Mouse (Mus musculus) adrenal gland, postnatal 36 days (tissue): ENCODE data around the gene Pgpep1. TPM values are rescaled to one million over a fixed set of nuclear protein-coding genes. Genes with fewer than 3 reads are reported as not detected.

Experiments
- DNase-seq, 2 experiments: peaks; one replicate each; pipeline ENCODE4 v3.0.0; 2021; ENCODE audit warnings: mixed read lengths in 1 of 2
- total RNA-seq, 2 experiments: library from RNA; stranded (reverse); gene quantifications; 2 replicates each; pipeline ENCODE4 v1.2.3; 2021

The Pgpep1 gene
- total RNA-seq, 2 experiments from 2014 or later = 138 to 139 TPM

- DNase-seq = peak; percentile 94 to 97
These were observed 450 bp downstream of the Pgpep1 start for GRCm38 (mm10) chr8:70659604-70660272.

- DNase-seq = no peak
These were observed 1.1 kb downstream of the Pgpep1 start for GRCm38 (mm10) chr8:70658897-70659603.

- peak; percentile 77 to 86 for DNase-seq
These were observed 2.4 kb downstream of the Pgpep1 start for GRCm38 (mm10) chr8:70657739-70658138.

GRCm38 (mm10) chr8:70657214-70657613, 3.0 kb downstream of the Pgpep1 start:
- DNase-seq = no peak

GRCm38 (mm10) chr8:70656193-70656790, 3.9 kb downstream of the Pgpep1 start:
- DNase-seq = no peak

- no peak for DNase-seq
These were observed 4.7 kb downstream of the Pgpep1 start for GRCm38 (mm10) chr8:70655469-70655868.

- DNase-seq = no peak
These were observed 6.1 kb downstream of the Pgpep1 start for GRCm38 (mm10) chr8:70654121-70654520.

GRCm38 (mm10) chr8:70653226-70653625, 7.0 kb downstream of the Pgpep1 start:
- DNase-seq = peak; percentile 78 to 80

- no peak for DNase-seq
These were observed 9.8 kb downstream of the Pgpep1 start for GRCm38 (mm10) chr8:70650351-70650750.

GRCm38 (mm10) chr8:70649324-70649723, 10.9 kb downstream of the Pgpep1 start:
- peak; percentile 91 to 92 for DNase-seq

- DNase-seq = no peak
These were observed 11.3 kb downstream of the Pgpep1 start for GRCm38 (mm10) chr8:70648921-70649320.

- peak in 1 of 2 experiments; percentile 38 for DNase-seq
These were observed 12.1 kb downstream of the Pgpep1 start for GRCm38 (mm10) chr8:70648164-70648442.

GRCm38 (mm10) chr8:70647343-70648163, 12.6 kb downstream of the Pgpep1 start:
- peak; percentile 43 to 53 for DNase-seq

- peak; percentile 68 to 80 for DNase-seq
These were observed 13.4 kb downstream of the Pgpep1 start for GRCm38 (mm10) chr8:70646775-70647174.

- DNase-seq = no peak
These were observed 13.8 kb downstream of the Pgpep1 start for GRCm38 (mm10) chr8:70646369-70646768.

GRCm38 (mm10) chr8:70645501-70646224, 14.5 kb downstream of the Pgpep1 start:
- peak; percentile 75 to 80 for DNase-seq

- no peak for DNase-seq
These were observed 16.1 kb downstream of the Pgpep1 start for GRCm38 (mm10) chr8:70644065-70644464.

- DNase-seq = no peak
These were observed 17.2 kb downstream of the Pgpep1 start for GRCm38 (mm10) chr8:70643019-70643418.

GRCm38 (mm10) chr8:70638752-70639151, 21.4 kb downstream of the Pgpep1 start:
- no peak for DNase-seq

- no peak for DNase-seq
These were observed 23.4 kb downstream of the Pgpep1 start for GRCm38 (mm10) chr8:70636838-70637237.

- DNase-seq = no peak
These were observed 24.7 kb downstream of the Pgpep1 start for GRCm38 (mm10) chr8:70635527-70635926.

GRCm38 (mm10) chr8:70634066-70634465, 26.1 kb downstream of the Pgpep1 start:
- DNase-seq = peak; percentile 72 to 81
